Mouse (Mus musculus) MEL (cell line): ENCODE measurements around the gene Casz1. TPM values are rescaled to one million over a fixed set of nuclear protein-coding genes. Genes with fewer than 3 reads are reported as not detected.

Experiments
- DNase-seq: peaks from one replicate; pipeline ENCODE4 v3.0.0; 2011; ENCODE audit warnings: low read depth, low spot score
- H3K27ac ChIP-seq: 2 replicates; pipeline ENCODE4 v1.5.1; 2012; ENCODE audit warnings: low read depth, mild to moderate bottlenecking, control low read depth, low read length, moderate library complexity; ENCODE audit not compliant: control insufficient read depth
- H3K27me3 ChIP-seq, 2 experiments: fragments of 150-350 bp in 1 of 2; sonication (generic) in 1 of 2; 2 replicates each; pipeline ENCODE4 v1.6.1; 2012; ENCODE audit warnings: low read length in 2 of 2, mild to moderate bottlenecking in 2 of 2, improper control_type of control experiment in 1 of 2, moderate library complexity in 1 of 2; ENCODE audit not compliant: insufficient read depth in 2 of 2, control insufficient read depth in 1 of 2
- H3K36me3 ChIP-seq, 2 experiments: 2 replicates each; pipeline ENCODE4 v1.6.1; 2012 to 2014; ENCODE audit warnings: low read length in 2 of 2, improper control_type of control experiment in 1 of 2, inconsistent platforms in 1 of 2, mild to moderate bottlenecking in 1 of 2; ENCODE audit not compliant: insufficient read depth in 2 of 2, control insufficient read depth in 1 of 2
- H3K4me1 ChIP-seq, 2 experiments: fragments of 150-350 bp in 1 of 2; sonication (generic) in 1 of 2; 2 replicates each; pipeline ENCODE4 v1.6.1; 2012; ENCODE audit warnings: low read length in 2 of 2, improper control_type of control experiment in 1 of 2, mild to moderate bottlenecking in 1 of 2; ENCODE audit not compliant: insufficient read depth in 2 of 2, control insufficient read depth in 1 of 2
- H3K4me3 ChIP-seq, 2 experiments: fragments of 150-350 bp in 1 of 2; sonication (generic) in 1 of 2; 2 replicates each; pipeline ENCODE4 v1.5.1; 2012; ENCODE audit warnings: low read depth in 2 of 2, low read length in 2 of 2, mild to moderate bottlenecking in 2 of 2, moderate library complexity in 2 of 2, control low read depth in 1 of 2, improper control_type of control experiment in 1 of 2; ENCODE audit not compliant: control insufficient read depth in 1 of 2, insufficient read depth in 1 of 2
- H3K79me2 ChIP-seq: 2 replicates; pipeline ENCODE4 v1.6.1; 2012; ENCODE audit warnings: mild to moderate bottlenecking, low read length, moderate library complexity; ENCODE audit not compliant: control insufficient read depth, poor library complexity, insufficient read depth
- H3K9ac ChIP-seq: 2 replicates; pipeline ENCODE4 v1.6.1; 2012; ENCODE audit warnings: low read depth, mild to moderate bottlenecking, control low read depth, low read length, moderate library complexity; ENCODE audit not compliant: control insufficient read depth, poor library complexity, severe bottlenecking
- H3K9me3 ChIP-seq: fragments of 150-350 bp; sonication (generic); replicated peaks from 2 replicates; pipeline ENCODE4 v1.6.1; 2012; ENCODE audit warnings: mild to moderate bottlenecking, low read length, improper control_type of control experiment, moderate library complexity; ENCODE audit not compliant: insufficient read depth
- BHLHE40 ChIP-seq: IDR thresholded peaks from 2 replicates; pipeline ENCODE4 v1.6.1; 2012; ENCODE audit warnings: low read depth, mild to moderate bottlenecking, inconsistent platforms, low read length, improper control_type of control experiment, borderline replicate concordance
- CHD1 ChIP-seq: IDR thresholded peaks from 2 replicates; pipeline ENCODE4 v1.6.1; 2012; ENCODE audit warnings: low read depth, mild to moderate bottlenecking, inconsistent platforms, low read length, improper control_type of control experiment
- CHD2 ChIP-seq: IDR thresholded peaks from 2 replicates; pipeline ENCODE4 v1.6.1; 2011; ENCODE audit warnings: low read length, improper control_type of control experiment
- CTCF ChIP-seq, 3 experiments: IDR thresholded peaks in 2 of 3; conservative IDR thresholded peaks in 1 of 3; 2 replicates each; pipeline ENCODE4 v1.5.1; 2011 to 2012; ENCODE audit warnings: low read length in 3 of 3, low read depth in 2 of 3, mild to moderate bottlenecking in 2 of 3, improper control_type of control experiment in 1 of 3, inconsistent platforms in 1 of 3, mixed read lengths in 1 of 3, moderate library complexity in 1 of 3; ENCODE audit not compliant: control insufficient read depth in 1 of 3, insufficient read depth in 1 of 3, poor library complexity in 1 of 3, severe bottlenecking in 1 of 3
- E2F4 ChIP-seq: IDR thresholded peaks from 2 replicates; pipeline ENCODE4 v1.6.1; 2011; ENCODE audit warnings: low read depth, low read length, improper control_type of control experiment, borderline replicate concordance
- ELF1 ChIP-seq: IDR thresholded peaks from 2 replicates; pipeline ENCODE4 v1.6.1; 2014; ENCODE audit warnings: low read depth, mild to moderate bottlenecking, inconsistent platforms, low read length, improper control_type of control experiment, moderate library complexity
- EP300 ChIP-seq, 2 experiments: IDR thresholded peaks; 2 replicates each; pipeline ENCODE4 v1.6.1; 2011; ENCODE audit warnings: improper control_type of control experiment in 2 of 2, low read length in 2 of 2, low read depth in 1 of 2, mild to moderate bottlenecking in 1 of 2
- GABPA ChIP-seq: IDR thresholded peaks from 2 replicates; pipeline ENCODE4 v1.6.1; 2012; ENCODE audit warnings: low read depth, mild to moderate bottlenecking, inconsistent platforms, low read length, improper control_type of control experiment, moderate library complexity
- HCFC1 ChIP-seq: IDR thresholded peaks from 2 replicates; pipeline ENCODE4 v1.6.1; 2012; ENCODE audit warnings: low read depth, mild to moderate bottlenecking, inconsistent platforms, low read length, improper control_type of control experiment, moderate library complexity
- JUND ChIP-seq: IDR thresholded peaks from 2 replicates; pipeline ENCODE4 v1.6.1; 2011; ENCODE audit warnings: low read depth, mild to moderate bottlenecking, improper control_type of control experiment, low read length
- MAZ ChIP-seq: IDR thresholded peaks from 2 replicates; pipeline ENCODE4 v1.6.1; 2012; ENCODE audit warnings: low read depth, mild to moderate bottlenecking, inconsistent platforms, low read length, improper control_type of control experiment
- MXI1 ChIP-seq: IDR thresholded peaks from 2 replicates; pipeline ENCODE4 v1.6.1; 2011; ENCODE audit warnings: mild to moderate bottlenecking, low read depth, low read length, improper control_type of control experiment
- MYB ChIP-seq: IDR thresholded peaks from 2 replicates; pipeline ENCODE4 v1.6.1; 2011; ENCODE audit warnings: mild to moderate bottlenecking, low read depth, low read length, improper control_type of control experiment
- POLR2A ChIP-seq, 2 experiments: IDR thresholded peaks; 2 replicates each; pipeline ENCODE4 v1.6.1; 2011 to 2012; ENCODE audit warnings: low read length in 2 of 2, mild to moderate bottlenecking in 2 of 2, control low read depth in 1 of 2, improper control_type of control experiment in 1 of 2, low read depth in 1 of 2, moderate library complexity in 1 of 2; ENCODE audit not compliant: control insufficient read depth in 1 of 2, insufficient read depth in 1 of 2, poor library complexity in 1 of 2
- POLR2AphosphoS2 ChIP-seq: IDR thresholded peaks from 2 replicates; pipeline ENCODE4 v1.6.1; 2011; ENCODE audit warnings: low read length, improper control_type of control experiment
- POLR2AphosphoS5 ChIP-seq: IDR thresholded peaks from 2 replicates; pipeline ENCODE4 v1.6.1; 2012; ENCODE audit warnings: low read depth, borderline replicate concordance, mild to moderate bottlenecking, inconsistent platforms, low read length, moderate library complexity, mixed read lengths
- RAD21 ChIP-seq: IDR thresholded peaks from 2 replicates; pipeline ENCODE4 v1.6.1; 2011; ENCODE audit warnings: mild to moderate bottlenecking, low read depth, low read length, improper control_type of control experiment
- SIN3A ChIP-seq: IDR thresholded peaks from 2 replicates; pipeline ENCODE4 v1.6.1; 2012; ENCODE audit warnings: low read length, improper control_type of control experiment, inconsistent platforms
- TAL1 ChIP-seq: IDR thresholded peaks from 2 replicates; pipeline ENCODE4 v1.6.1; 2012; ENCODE audit warnings: mild to moderate bottlenecking, inconsistent platforms, low read length, moderate library complexity, mixed read lengths
- TBP ChIP-seq: IDR thresholded peaks from 2 replicates; pipeline ENCODE4 v1.8.0; 2011; ENCODE audit warnings: low read depth, low read length, improper control_type of control experiment
- TCF12 ChIP-seq: IDR thresholded peaks from 2 replicates; pipeline ENCODE4 v1.6.1; 2014; ENCODE audit warnings: low read depth, mild to moderate bottlenecking, inconsistent platforms, low read length, improper control_type of control experiment, moderate library complexity
- ZMIZ1 ChIP-seq: IDR thresholded peaks from 2 replicates; pipeline ENCODE4 v1.6.1; 2012; ENCODE audit warnings: low read depth, mild to moderate bottlenecking, inconsistent platforms, low read length, improper control_type of control experiment, moderate library complexity
- polyA plus RNA-seq, 2 experiments: library from polyadenylated mRNA; stranded (reverse) in 1 of 2; unstranded in 1 of 2; fragments of >175 nt in 1 of 2; fragments of >200 nt in 1 of 2; gene quantifications; 2 replicates each; pipeline versions ENCODE4 v1.2.1 to v1.2.4; 2012; ENCODE audit warnings: low replicate concordance in 2 of 2, low read depth in 1 of 2; ENCODE audit not compliant: insufficient read length in 2 of 2, insufficient read depth in 1 of 2, missing spikeins in 1 of 2
- total RNA-seq: library from RNA; depleted of rRNA; stranded (reverse); fragments of 300-350 nt; gene quantifications from 2 replicates; pipeline ENCODE4 v1.2.3, GENCODE M21; 2012

The Casz1 gene
- total and polyA plus RNA-seq, 3 experiments = 1.3 to 3.2 TPM; not detected in 1

DNA sequence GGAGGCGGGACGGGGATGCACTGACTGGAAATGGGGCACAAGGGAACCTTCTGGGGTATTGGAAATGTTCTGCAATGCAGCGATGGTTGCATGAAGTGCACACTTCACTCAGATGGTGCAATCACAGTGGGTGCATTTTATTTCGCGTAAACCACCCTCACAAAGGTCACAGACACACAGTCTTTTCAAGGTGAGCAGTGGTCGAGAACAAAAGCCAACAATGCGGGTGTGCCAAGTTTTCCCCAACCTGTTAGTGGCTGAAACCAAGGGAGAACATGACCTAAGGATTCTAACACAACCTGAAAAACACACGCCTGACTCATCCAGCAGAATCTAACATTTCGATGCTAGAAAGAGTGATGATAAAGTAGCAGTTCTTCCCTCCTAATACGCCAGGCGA, 174.7 kb downstream of the Casz1 start:
- H3K4me3 ChIP-seq = no peak overlapping the region
- no peak for DNase-seq
- no peaks in the 10 kb centered on the region for H3K9me3 ChIP-seq
- H3K27ac ChIP-seq = no peak overlapping the region
- TF ChIP-seq JUND = no peak
- no peak for TF ChIP-seq ELF1
- no peak for TF ChIP-seq POLR2AphosphoS2
- TF ChIP-seq E2F4 = no peak
- no peak for TF ChIP-seq RAD21
- TF ChIP-seq POLR2A (IDR thresholded peaks at IDR 0.05; ENCODE audit: control insufficient read depth in 1 of 2, insufficient read depth in 1 of 2, low read depth in 1 of 2, low read length in 2 of 2, poor library complexity in 1 of 2) = no peak
- TF ChIP-seq CHD2 = no peak
- no peak for TF ChIP-seq POLR2AphosphoS5
- TF ChIP-seq EP300 (IDR thresholded peaks at IDR 0.05; ENCODE audit: low read depth in 1 of 2, low read length in 2 of 2) = no peak
- no peak for TF ChIP-seq TAL1
- H3K4me1 ChIP-seq = no peaks in the 10 kb centered on the region
- no peaks in the 10 kb centered on the region for H3K36me3 ChIP-seq
- H3K27me3 ChIP-seq = no peaks in the 10 kb centered on the region
- no peak overlapping the region for H3K9ac ChIP-seq
- H3K79me2 ChIP-seq = no peaks in the 10 kb centered on the region

DNA sequence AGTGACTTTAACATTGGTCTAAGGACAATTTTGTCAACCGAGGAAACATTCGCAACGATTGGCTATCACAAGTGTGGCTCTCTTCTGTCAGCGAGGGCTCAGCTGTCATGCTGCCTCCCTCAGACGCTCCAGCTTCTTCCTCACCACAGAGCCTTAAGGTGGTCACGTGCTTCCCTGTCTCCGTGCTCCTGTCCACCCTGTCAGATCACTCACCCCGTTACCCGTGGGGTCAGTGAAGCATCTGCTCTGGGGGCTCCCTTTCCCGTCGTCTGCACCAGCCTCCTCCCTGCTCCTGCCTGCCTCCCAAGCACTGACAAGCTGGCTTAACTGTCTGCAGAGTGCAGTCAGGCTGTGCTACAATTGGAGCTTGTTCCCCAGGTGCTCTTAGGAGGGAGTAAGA, 175.6 kb downstream of the Casz1 start:
- H3K36me3 ChIP-seq = no peaks in the 10 kb centered on the region
- TF ChIP-seq MYB = no peak
- TF ChIP-seq E2F4 = no peak
- no peak for TF ChIP-seq SIN3A
- TF ChIP-seq TCF12 = no peak
- TF ChIP-seq CTCF (IDR thresholded peaks at IDR 0.05 in 2 of 3, conservative IDR thresholded peaks at IDR 0.05 in 1 of 3; ENCODE audit: control insufficient read depth in 1 of 3, insufficient read depth in 1 of 3, low read depth in 2 of 3, low read length in 3 of 3, poor library complexity in 1 of 3, severe bottlenecking in 1 of 3) = no peak
- TF ChIP-seq TBP = no peak
- no peak for TF ChIP-seq CHD1
- no peak for TF ChIP-seq MAZ
- TF ChIP-seq MXI1 = no peak
- no peak for TF ChIP-seq ELF1
- no peak for TF ChIP-seq GABPA
- TF ChIP-seq ZMIZ1 = no peak
- TF ChIP-seq BHLHE40 = no peak
- no peak for TF ChIP-seq HCFC1
- H3K4me3 ChIP-seq = no peak overlapping the region

More for the DNA sequence above, 175.6 kb downstream of the Casz1 start:
- no peaks in the 10 kb centered on the region for H3K4me1 ChIP-seq
- H3K79me2 ChIP-seq = no peaks in the 10 kb centered on the region
- H3K27ac ChIP-seq = no peak overlapping the region
- H3K27me3 ChIP-seq = no peaks in the 10 kb centered on the region
- DNase-seq = no peak
- no peaks in the 10 kb centered on the region for H3K9me3 ChIP-seq
- H3K9ac ChIP-seq = no peak overlapping the region
